Mouse (Mus musculus) stomach, embryonic 14.5 days (tissue): ENCODE measurements around the gene Nol11. TPM values are rescaled to one million over a fixed set of nuclear protein-coding genes. Genes with fewer than 3 reads are reported as not detected.

ENCODE experiments used
- ATAC-seq: fragments of 200-750 bp; cut with Nextera tagmentation; 2 replicates; pipeline ENCODE4 v1.8.0; 2017; ENCODE audit warnings: low read depth, moderate TSS enrichment; ENCODE audit not compliant: insufficient number of reproducible peaks, insufficient read depth, low FRiP score
- H3K27ac ChIP-seq: fragments of 300-500 bp; sonication (generic); 2 replicates; pipeline ENCODE4 v1.5.1; 2014; ENCODE audit warnings: mild to moderate bottlenecking, low read length, moderate library complexity, mixed read lengths
- H3K27me3 ChIP-seq: fragments of 300-500 bp; sonication (generic); 2 replicates; pipeline ENCODE4 v1.6.1; 2014; ENCODE audit warnings: low read length, control low read depth, mixed read lengths; ENCODE audit not compliant: control insufficient read depth, insufficient read depth
- H3K36me3 ChIP-seq: fragments of 300-500 bp; sonication (generic); 2 replicates; pipeline ENCODE4 v1.6.1; 2014; ENCODE audit warnings: mild to moderate bottlenecking, control low read depth, low read length, moderate library complexity, mixed read lengths; ENCODE audit not compliant: control insufficient read depth, insufficient read depth
- H3K4me1 ChIP-seq: fragments of 300-500 bp; sonication (generic); 2 replicates; pipeline ENCODE4 v1.6.1; 2014; ENCODE audit warnings: low read length, control low read depth, mixed read lengths; ENCODE audit not compliant: control insufficient read depth, insufficient read depth
- H3K4me2 ChIP-seq: fragments of 300-500 bp; sonication (generic); replicated peaks from 2 replicates; pipeline ENCODE4 v1.6.1; 2014; ENCODE audit warnings: low read depth, low read length, control low read depth
- H3K4me3 ChIP-seq: fragments of 300-500 bp; sonication (generic); 2 replicates; pipeline ENCODE4 v1.5.1; 2014; ENCODE audit warnings: low read depth, low read length, control low read depth
- H3K9ac ChIP-seq: fragments of 300-500 bp; sonication (generic); replicated peaks from 2 replicates; pipeline ENCODE4 v1.6.1; 2014; ENCODE audit warnings: low read depth, mild to moderate bottlenecking, control low read depth, low read length, moderate library complexity, mixed read lengths
- H3K9me3 ChIP-seq: fragments of 300-500 bp; sonication (generic); 2 replicates; pipeline ENCODE4 v1.6.1; 2016; ENCODE audit warnings: low read depth, low read length, control low read depth; ENCODE audit not compliant: control insufficient read depth
- WGBS: fragments of 180-500 bp; shearing (Covaris S2); extraction: QIAGEN DNeasy Blood & Tissue Kit; methylation state at CpG from one replicate; pipeline ENCODE4 v1.1.7; 2014; 5-methylcytosine and 5-hydroxymethylcytosine counted together
- polyA plus RNA-seq: library from polyadenylated mRNA; unstranded; fragments of >200 nt; fragmentation: Nextera tagmentation; extraction: Ambion mirVana; gene quantifications from 2 replicates; pipeline ENCODE4 v1.2.1, GENCODE M21; 2014

The Nol11 gene
- polyA plus RNA-seq, 1 experiment from 2014 or later = 51.7 TPM

GRCm38 (mm10) chr11:107190376-107190775, 1.2 kb upstream of the Nol11 start:
- WGBS = 77% methylated on average over 2 of the region's 2 CpGs
- Histone ChIP-seq H3K27me3 (no peaks in the 10 kb centered on the region), H3K9me3 (no peaks in the 10 kb centered on the region), H3K27ac (no peak overlapping the region), H3K9ac (no peak overlapping the region), H3K4me3 (no peak overlapping the region), H3K36me3 (peaks cover 5% of the 10 kb centered on the region), H3K4me1 (peaks cover 5% of the 10 kb centered on the region), H3K4me2 (no peak overlapping the region)
- ATAC-seq = no peak

- ATAC-seq = no peak
- 89% methylated on average over 8 of the region's 8 CpGs for WGBS
- no peaks in the 10 kb centered on the region for H3K27me3 ChIP-seq
- H3K36me3 ChIP-seq = peaks cover 55% of the 10 kb centered on the region
- no peak overlapping the region for H3K9ac ChIP-seq
- H3K27ac ChIP-seq = no peak overlapping the region
- peaks cover 5% of the 10 kb centered on the region for H3K4me1 ChIP-seq
- H3K9me3 ChIP-seq = no peaks in the 10 kb centered on the region
- no peak overlapping the region for H3K4me2 ChIP-seq
- H3K4me3 ChIP-seq = no peak overlapping the region
Measured at GRCm38 (mm10) chr11:107183777-107184176, 5.4 kb downstream of the Nol11 start.

GRCm38 (mm10) chr11:107161215-107161614, 28.0 kb downstream of the Nol11 start:
- no peak for ATAC-seq
- WGBS = 77% methylated on average over 4 of the region's 4 CpGs
- no peak overlapping the region for H3K4me3 ChIP-seq

GRCm38 (mm10) chr11:107159034-107159433, 30.1 kb downstream of the Nol11 start:
- Histone ChIP-seq H3K9me3 (no peaks in the 10 kb centered on the region), H3K36me3 (no peaks in the 10 kb centered on the region), H3K9ac (no peak overlapping the region), H3K27ac (no peak overlapping the region), H3K4me3 (no peak overlapping the region), H3K4me2 (no peak overlapping the region), H3K27me3 (no peaks in the 10 kb centered on the region), H3K4me1 (no peaks in the 10 kb centered on the region)
- ATAC-seq = no peak
- 52% methylated on average over 1 of the region's 1 CpGs for WGBS

More at GRCm38 (mm10) chr11:107161215-107161614, 28.0 kb downstream of the Nol11 start:
- H3K27ac ChIP-seq = no peak overlapping the region
- no peak overlapping the region for H3K9ac ChIP-seq
- peaks cover 3% of the 10 kb centered on the region; the same call in 1 of the 2 replicates for H3K36me3 ChIP-seq
- H3K9me3 ChIP-seq = no peaks in the 10 kb centered on the region
- no peaks in the 10 kb centered on the region for H3K27me3 ChIP-seq
- no peak overlapping the region for H3K4me2 ChIP-seq
- H3K4me1 ChIP-seq = no peaks in the 10 kb centered on the region

- WGBS = 39% methylated on average over 5 of the region's 5 CpGs
Measured at GRCm38 (mm10) chr11:107156977-107157642, 32.1 kb downstream of the Nol11 start.

GRCm38 (mm10) chr11:107155292-107155691, 33.9 kb downstream of the Nol11 start:
- Histone ChIP-seq H3K36me3 (no peaks in the 10 kb centered on the region), H3K4me2 (no peak overlapping the region), H3K4me1 (no peaks in the 10 kb centered on the region), H3K9me3 (no peaks in the 10 kb centered on the region), H3K27me3 (no peaks in the 10 kb centered on the region), H3K4me3 (no peak overlapping the region), H3K9ac (no peak overlapping the region), H3K27ac (no peak overlapping the region)
- no peak for ATAC-seq
- WGBS = 85% methylated on average over 5 of the region's 5 CpGs

More at GRCm38 (mm10) chr11:107156977-107157642, 32.1 kb downstream of the Nol11 start:
- no peaks in the 10 kb centered on the region for H3K9me3 ChIP-seq
- H3K4me1 ChIP-seq = no peaks in the 10 kb centered on the region
- no peak overlapping the region for H3K9ac ChIP-seq
- H3K27me3 ChIP-seq = no peaks in the 10 kb centered on the region
- no peak overlapping the region for H3K4me2 ChIP-seq
- no peak overlapping the region for H3K27ac ChIP-seq
- H3K36me3 ChIP-seq = no peaks in the 10 kb centered on the region
- ATAC-seq = no peak
- no peak overlapping the region for H3K4me3 ChIP-seq

GRCm38 (mm10) chr11:107154431-107154830, 34.8 kb downstream of the Nol11 start:
- Histone ChIP-seq H3K4me3 (no peak overlapping the region), H3K4me2 (no peak overlapping the region), H3K27ac (no peak overlapping the region), H3K9me3 (no peaks in the 10 kb centered on the region), H3K9ac (no peak overlapping the region), H3K4me1 (no peaks in the 10 kb centered on the region), H3K36me3 (no peaks in the 10 kb centered on the region), H3K27me3 (no peaks in the 10 kb centered on the region)
- ATAC-seq = no peak
- WGBS = 80% methylated on average over 7 of the region's 7 CpGs

GRCm38 (mm10) chr11:107153645-107154044, 35.5 kb downstream of the Nol11 start:
- WGBS = 68% methylated on average over 5 of the region's 5 CpGs
- no peak for ATAC-seq
- no peaks in the 10 kb centered on the region for H3K27me3 ChIP-seq
- no peak overlapping the region for H3K9ac ChIP-seq
- H3K4me1 ChIP-seq = no peaks in the 10 kb centered on the region
- no peak overlapping the region for H3K27ac ChIP-seq
- H3K4me3 ChIP-seq = no peak overlapping the region
- no peak overlapping the region for H3K4me2 ChIP-seq
- H3K36me3 ChIP-seq = no peaks in the 10 kb centered on the region
- no peaks in the 10 kb centered on the region for H3K9me3 ChIP-seq

GRCm38 (mm10) chr11:107151809-107152208, 37.4 kb downstream of the Nol11 start:
- WGBS = 71% methylated on average over 7 of the region's 7 CpGs

More at GRCm38 (mm10) chr11:107151809-107152208, 37.4 kb downstream of the Nol11 start:
- H3K9ac ChIP-seq = no peak overlapping the region
- H3K4me3 ChIP-seq = no peak overlapping the region
- no peaks in the 10 kb centered on the region for H3K27me3 ChIP-seq
- no peak for ATAC-seq
- no peaks in the 10 kb centered on the region for H3K4me1 ChIP-seq
- no peak overlapping the region for H3K27ac ChIP-seq
- H3K36me3 ChIP-seq = no peaks in the 10 kb centered on the region
- H3K9me3 ChIP-seq = no peaks in the 10 kb centered on the region
- no peak overlapping the region for H3K4me2 ChIP-seq
